Mouse (Mus musculus) intestine, embryonic 16.5 days (tissue): Measurements from ENCODE around the gene Kmt2d. TPM values are rescaled to one million over a fixed set of nuclear protein-coding genes. Genes with fewer than 3 reads are reported as not detected.

Source experiments
- ATAC-seq: fragments of 200-750 bp; cut with Nextera tagmentation; 2 replicates; pipeline ENCODE4 v1.8.0; 2017; ENCODE audit warnings: moderate TSS enrichment, moderate library complexity
- H3K27ac ChIP-seq: fragments of 300-500 bp; sonication (generic); 2 replicates; pipeline ENCODE4 v1.5.1; 2014; ENCODE audit warnings: mild to moderate bottlenecking, low read length
- H3K27me3 ChIP-seq: fragments of 300-500 bp; sonication (generic); replicated peaks from 2 replicates; pipeline ENCODE4 v1.6.1; 2014; ENCODE audit warnings: low read length, control low read depth, mixed read lengths; ENCODE audit not compliant: control insufficient read depth, insufficient read depth
- H3K36me3 ChIP-seq: fragments of 300-500 bp; sonication (generic); 2 replicates; pipeline ENCODE4 v1.6.1; 2014; ENCODE audit warnings: low read length, control low read depth; ENCODE audit not compliant: control insufficient read depth, insufficient read depth
- H3K4me1 ChIP-seq: fragments of 300-500 bp; sonication (generic); 2 replicates; pipeline ENCODE4 v1.6.1; 2014; ENCODE audit warnings: low read length, control low read depth, mixed read lengths; ENCODE audit not compliant: control insufficient read depth, insufficient read depth
- H3K4me2 ChIP-seq: fragments of 300-500 bp; sonication (generic); 2 replicates; pipeline ENCODE4 v1.6.1; 2014; ENCODE audit warnings: low read depth, low read length, control low read depth
- H3K4me3 ChIP-seq: fragments of 300-500 bp; sonication (generic); 2 replicates; pipeline ENCODE4 v1.5.1; 2014; ENCODE audit warnings: mild to moderate bottlenecking, low read length
- H3K9ac ChIP-seq: fragments of 300-500 bp; sonication (generic); 2 replicates; pipeline ENCODE4 v1.6.1; 2014; ENCODE audit warnings: low read depth, low read length
- H3K9me3 ChIP-seq: fragments of 300-500 bp; sonication (generic); 2 replicates; pipeline ENCODE4 v1.6.1; 2016; ENCODE audit warnings: low read length, control low read depth; ENCODE audit not compliant: control insufficient read depth
- WGBS: fragments of 180-500 bp; shearing (Covaris S2); extraction: QIAGEN DNeasy Blood & Tissue Kit; methylation state at CpG from one replicate; pipeline ENCODE4 v1.1.7; 2014; 5-methylcytosine and 5-hydroxymethylcytosine counted together
- polyA plus RNA-seq: library from polyadenylated mRNA; unstranded; fragments of >200 nt; fragmentation: Nextera tagmentation; extraction: Ambion mirVana; gene quantifications from 2 replicates; pipeline ENCODE4 v1.2.1, GENCODE M21; 2015

Kmt2d gene
- polyA plus RNA-seq, 1 experiment from 2014 or later, result 7.7 TPM

DNA sequence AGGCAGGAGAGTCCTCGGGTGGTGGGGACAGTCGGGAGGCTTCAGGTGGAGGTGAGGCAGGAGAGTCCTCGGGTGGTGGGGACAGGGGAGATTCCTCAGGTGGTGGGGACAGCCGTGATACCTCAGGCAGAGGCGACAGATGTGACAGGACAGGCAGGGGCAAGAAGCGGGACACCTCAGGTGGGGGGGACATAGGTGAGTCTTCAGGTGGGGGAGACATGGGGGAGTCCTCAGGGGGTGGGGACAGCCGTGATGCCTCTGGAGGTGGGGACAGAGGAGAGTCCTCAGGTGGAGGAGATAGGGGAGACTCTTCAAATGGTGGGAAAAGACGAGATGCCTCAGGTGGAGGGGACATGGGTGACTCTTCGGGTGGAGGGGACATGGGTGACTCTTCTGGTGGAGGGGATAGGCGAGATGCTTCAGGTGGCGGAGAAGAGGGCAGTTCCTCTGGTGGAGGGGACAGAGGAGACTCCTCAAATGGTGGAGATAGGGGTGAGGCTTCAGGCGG is 7.5 kb downstream of the Kmt2d start:
- no peak for ATAC-seq
- no peak overlapping the region for H3K4me2 ChIP-seq
- H3K4me1 ChIP-seq, result peaks cover 7% of the 10 kb centered on the region
- no peak overlapping the region for H3K4me3 ChIP-seq
- no peaks in the 10 kb centered on the region for H3K27me3 ChIP-seq
- no peaks in the 10 kb centered on the region for H3K9me3 ChIP-seq
- H3K36me3 ChIP-seq, result peaks cover 38% of the 10 kb centered on the region
- 86% methylated on average over 12 of the region's 12 CpGs for WGBS
- H3K9ac ChIP-seq, result no peak overlapping the region
- H3K27ac ChIP-seq, result no peak overlapping the region

- Histone ChIP-seq H3K4me1 (no peaks in the 10 kb centered on the region), H3K36me3 (peaks cover 51% of the 10 kb centered on the region), H3K9me3 (no peaks in the 10 kb centered on the region), H3K9ac (no peak overlapping the region), H3K4me2 (no peak overlapping the region), H3K27ac (no peak overlapping the region), H3K27me3 (no peaks in the 10 kb centered on the region), H3K4me3 (no peak overlapping the region)
- WGBS, result 85% methylated on average over 21 of the region's 21 CpGs
- no peak for ATAC-seq
These were observed 9.1 kb downstream of the Kmt2d start for GRCm38 (mm10) chr15:98861701-98862410.

GRCm38 (mm10) chr15:98860921-98861320 is 10.1 kb downstream of the Kmt2d start:
- no peak for ATAC-seq
- no peak overlapping the region for H3K27ac ChIP-seq
- 93% methylated on average over 18 of the region's 18 CpGs for WGBS
- no peaks in the 10 kb centered on the region for H3K27me3 ChIP-seq
- H3K9me3 ChIP-seq, result no peaks in the 10 kb centered on the region
- no peaks in the 10 kb centered on the region for H3K4me1 ChIP-seq
- H3K9ac ChIP-seq, result no peak overlapping the region
- H3K4me2 ChIP-seq, result no peak overlapping the region
- peaks cover 48% of the 10 kb centered on the region for H3K36me3 ChIP-seq
- H3K4me3 ChIP-seq, result no peak overlapping the region

DNA sequence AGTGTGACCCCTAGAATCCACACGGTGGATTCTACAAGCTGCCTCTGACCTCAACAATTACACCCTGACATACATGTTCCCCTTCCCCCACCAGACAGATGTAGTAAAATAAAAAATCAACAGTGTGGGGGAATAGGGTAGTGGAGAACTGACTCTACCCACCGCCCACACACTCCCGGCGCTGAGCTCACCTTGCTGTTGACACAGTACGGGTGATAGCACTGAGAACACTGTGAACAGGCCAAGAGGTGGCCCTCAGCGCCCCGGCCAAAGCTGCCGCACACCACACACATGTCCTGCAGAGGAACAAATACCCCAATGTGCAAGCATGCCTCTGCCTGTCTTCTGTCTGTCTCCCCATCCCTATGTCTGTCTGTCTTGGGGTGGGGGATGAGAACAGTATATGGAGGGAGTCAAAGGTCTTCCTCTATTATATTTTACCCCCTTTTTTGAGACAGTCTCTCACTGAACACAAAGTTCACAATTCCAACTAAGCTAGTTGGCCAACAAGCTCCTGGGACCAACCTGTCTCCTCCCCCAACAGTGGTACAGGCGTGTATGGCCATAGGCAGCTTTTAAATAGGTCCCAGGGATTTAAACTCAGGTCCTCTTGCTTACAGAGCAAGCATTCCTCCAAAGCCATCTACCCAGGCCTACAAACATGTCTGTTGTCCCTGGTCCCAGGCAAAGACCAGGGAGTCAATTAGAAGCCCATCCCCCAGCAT is 11.5 kb downstream of the Kmt2d start:
- no peaks in the 10 kb centered on the region for H3K27me3 ChIP-seq
- no peaks in the 10 kb centered on the region for H3K4me1 ChIP-seq
- no peak overlapping the region for H3K9ac ChIP-seq
- no peak for ATAC-seq
- peaks cover 55% of the 10 kb centered on the region for H3K36me3 ChIP-seq
- H3K9me3 ChIP-seq, result no peaks in the 10 kb centered on the region
- no peak overlapping the region for H3K27ac ChIP-seq
- no peak overlapping the region for H3K4me2 ChIP-seq
- WGBS, result 74% methylated on average over 9 of the region's 9 CpGs
- H3K4me3 ChIP-seq, result no peak overlapping the region

- peaks cover 5% of the 10 kb centered on the region; the same call in 1 of the 2 replicates for H3K4me1 ChIP-seq
- H3K4me2 ChIP-seq, result no peak overlapping the region
- H3K4me3 ChIP-seq, result no peak overlapping the region
- H3K27me3 ChIP-seq, result no peaks in the 10 kb centered on the region
- no peaks in the 10 kb centered on the region for H3K9me3 ChIP-seq
- H3K9ac ChIP-seq, result no peak overlapping the region
- ATAC-seq, result no peak
- peaks cover 56% of the 10 kb centered on the region for H3K36me3 ChIP-seq
- WGBS, result 84% methylated on average over 16 of the region's 16 CpGs
- H3K27ac ChIP-seq, result no peak overlapping the region
These were observed 16.8 kb downstream of the Kmt2d start for GRCm38 (mm10) chr15:98854214-98854613.

DNA sequence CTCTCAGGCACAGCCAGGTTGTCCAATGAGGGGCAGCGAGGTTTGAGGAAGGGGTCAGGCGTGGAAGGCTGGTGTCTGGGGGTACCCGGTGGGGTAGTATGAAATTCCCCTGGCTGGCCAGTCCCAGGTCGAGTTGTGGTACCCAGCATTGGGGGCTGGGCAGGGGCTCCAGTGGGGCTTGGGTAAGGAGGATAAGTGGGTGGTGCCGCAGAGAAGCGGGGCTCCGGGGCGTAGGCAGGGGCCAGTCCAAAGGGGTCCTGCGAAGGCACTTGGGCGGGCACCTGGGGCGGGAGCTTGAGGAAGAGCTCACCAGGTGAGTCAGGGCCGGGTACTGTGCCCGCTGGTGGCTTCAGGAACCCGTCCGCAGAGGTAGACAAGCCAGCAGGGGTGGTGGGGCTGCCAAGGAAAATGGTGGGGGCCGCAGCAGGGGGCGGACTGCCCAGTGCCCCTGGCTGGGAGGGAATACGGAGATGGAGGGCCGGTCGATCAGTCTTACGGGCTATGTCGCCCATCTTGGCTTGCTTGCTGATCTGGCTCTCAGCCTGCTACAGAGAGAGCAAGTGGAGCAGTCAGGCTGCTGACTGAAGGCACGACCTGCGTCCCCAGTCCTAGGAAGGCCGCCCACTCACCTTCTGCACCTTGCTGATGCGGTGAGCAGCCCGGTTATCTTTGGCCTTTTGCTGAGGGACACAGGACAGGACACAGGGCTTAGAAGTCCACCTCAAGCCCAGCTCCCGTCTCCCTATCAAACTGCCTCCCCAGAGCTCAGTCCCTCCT is 17.7 kb downstream of the Kmt2d start:
- peaks cover 60% of the 10 kb centered on the region for H3K36me3 ChIP-seq
- peaks cover 5% of the 10 kb centered on the region; the same call in 1 of the 2 replicates for H3K4me1 ChIP-seq
- ATAC-seq, result no peak
- H3K4me3 ChIP-seq, result no peak overlapping the region
- H3K27me3 ChIP-seq, result no peaks in the 10 kb centered on the region
- H3K27ac ChIP-seq, result no peak overlapping the region
- H3K4me2 ChIP-seq, result no peak overlapping the region
- no peak overlapping the region for H3K9ac ChIP-seq
- H3K9me3 ChIP-seq, result no peaks in the 10 kb centered on the region
- 93% methylated on average over 28 of the region's 28 CpGs for WGBS

- H3K4me1 ChIP-seq, result peaks cover 5% of the 10 kb centered on the region; the same call in 1 of the 2 replicates
- H3K36me3 ChIP-seq, result peaks cover 55% of the 10 kb centered on the region
- H3K9ac ChIP-seq, result no peak overlapping the region
- no peak overlapping the region for H3K4me3 ChIP-seq
- WGBS, result 91% methylated on average over 9 of the region's 9 CpGs
- no peak overlapping the region for H3K4me2 ChIP-seq
- H3K27ac ChIP-seq, result no peak overlapping the region
- no peaks in the 10 kb centered on the region for H3K9me3 ChIP-seq
- no peaks in the 10 kb centered on the region for H3K27me3 ChIP-seq
- no peak for ATAC-seq
These were observed 18.3 kb downstream of the Kmt2d start for GRCm38 (mm10) chr15:98852733-98853132.

GRCm38 (mm10) chr15:98852071-98852470 is 18.9 kb downstream of the Kmt2d start:
- Histone ChIP-seq H3K4me2 (no peak overlapping the region), H3K9ac (0 out of 2 replicates have a peak overlapping the region, but pooled peaks have one; percentile 14), H3K4me3 (no peak overlapping the region), H3K4me1 (peaks cover 5% of the 10 kb centered on the region; the same call in 1 of the 2 replicates), H3K9me3 (no peaks in the 10 kb centered on the region), H3K27ac (no peak overlapping the region), H3K27me3 (no peaks in the 10 kb centered on the region), H3K36me3 (peaks cover 54% of the 10 kb centered on the region)
- ATAC-seq, result no peak
- 94% methylated on average over 9 of the region's 9 CpGs for WGBS

DNA sequence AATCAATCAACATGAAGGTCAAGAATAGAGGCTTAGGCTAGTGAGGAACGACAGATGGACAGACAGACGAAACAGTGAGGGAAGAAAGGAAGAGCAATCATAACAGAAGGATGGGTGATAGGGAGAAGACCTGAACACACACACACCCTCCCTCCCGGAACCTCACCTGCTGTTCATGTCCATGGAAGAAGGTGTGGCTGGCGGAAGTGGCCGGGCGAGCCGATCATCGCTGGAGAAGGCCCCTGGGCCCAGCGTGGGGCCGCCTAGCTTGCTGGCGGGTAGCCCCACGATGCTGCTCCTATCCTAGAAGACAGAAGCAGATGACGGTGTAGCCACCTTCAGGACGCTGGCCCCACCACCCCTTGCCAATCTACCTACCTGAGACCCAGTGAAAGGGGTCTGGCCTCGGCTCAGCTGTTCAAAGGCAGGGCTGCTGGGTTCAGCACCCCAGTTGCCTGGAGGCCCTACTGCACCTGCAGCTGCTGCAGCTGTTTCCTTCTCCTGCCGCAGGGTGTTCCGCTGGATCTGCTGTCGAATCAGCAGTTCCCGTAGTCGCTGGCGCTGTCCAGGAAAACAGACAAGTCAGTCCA is 19.7 kb downstream of the Kmt2d start:
- WGBS, result 76% methylated on average over 21 of the region's 21 CpGs
- Histone ChIP-seq H3K36me3 (peaks cover 56% of the 10 kb centered on the region), H3K4me3 (no peak overlapping the region), H3K4me1 (peaks cover 5% of the 10 kb centered on the region; the same call in 1 of the 2 replicates), H3K27me3 (no peaks in the 10 kb centered on the region), H3K27ac (no peak overlapping the region), H3K4me2 (no peak overlapping the region), H3K9me3 (no peaks in the 10 kb centered on the region), H3K9ac (no peak overlapping the region)
- peak; percentile 55; the same call in 1 of the 2 replicates for ATAC-seq
